Mouse (Mus musculus) lung, postnatal 0 days (tissue): ENCODE results near the gene Hmgcl.

Source experiments
- CTCF ChIP-seq: IDR thresholded peaks from 2 replicates; pipeline ENCODE4 v1.5.1; 2016; ENCODE audit warnings: antibody characterized with exemption, mild to moderate bottlenecking
- EP300 ChIP-seq: IDR thresholded peaks from 2 replicates; pipeline ENCODE4 v1.6.1; 2016; ENCODE audit warnings: antibody characterized with exemption, mild to moderate bottlenecking, control low read depth

GRCm38 (mm10) chr4:135976146-135976545 is 29.9 kb downstream of the Hmgcl start:
- TF ChIP-seq CTCF = no peak
- TF ChIP-seq EP300 = no peak
